Mouse (Mus musculus): ENCODE measurements around the gene Copz1.

DNA sequence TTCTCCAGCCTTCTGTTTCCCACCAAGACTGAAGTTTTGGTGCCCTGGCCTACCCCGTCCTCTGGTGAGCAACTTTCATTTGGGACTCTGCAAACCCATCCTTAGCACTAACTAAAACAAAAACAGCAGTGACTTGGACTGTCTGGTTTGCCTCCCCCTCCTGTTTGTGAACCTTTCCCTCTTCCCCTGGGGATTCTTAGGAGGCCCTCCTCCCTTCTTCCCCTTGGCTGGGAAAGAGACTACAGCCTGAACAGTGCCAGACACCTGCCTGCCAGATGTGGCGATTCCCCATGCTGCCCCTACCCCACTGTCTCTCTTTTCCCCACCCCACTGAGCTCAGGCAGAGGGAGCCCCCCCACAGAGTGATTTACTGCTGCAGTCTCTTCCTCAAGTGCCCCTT, 28.5 kb downstream of the Copz1 start:
- TF ChIP-seq CTCF (conservative IDR thresholded peaks at IDR 0.05 in 1 of 2, IDR thresholded peaks at IDR 0.05 in 1 of 2; ENCODE audit: low read depth in 2 of 2, low read length in 2 of 2) (no peak), POLR2A (IDR thresholded peaks at IDR 0.05; ENCODE audit: low read depth, low read length) (no peak), USF1 (IDR thresholded peaks at IDR 0.05; ENCODE audit: low read depth, low read length) (no peak), ZC3H11A (IDR thresholded peaks at IDR 0.05; ENCODE audit: low read depth, low read length) (no peak), EP300 (IDR thresholded peaks at IDR 0.05; ENCODE audit: low read length) (no peak), SIN3A (IDR thresholded peaks at IDR 0.05; ENCODE audit: low read length) (no peak), MAZ (IDR thresholded peaks at IDR 0.05; ENCODE audit: low read depth, low read length) (no peak), ZKSCAN1 (IDR thresholded peaks at IDR 0.05; ENCODE audit: borderline replicate concordance, low read depth, low read length) (no peak), E2F4 (IDR thresholded peaks at IDR 0.05; ENCODE audit: insufficient replicate concordance, low read depth, low read length) (no peak), CHD2 (IDR thresholded peaks at IDR 0.05; ENCODE audit: low read length) (no peak), NELFE (IDR thresholded peaks at IDR 0.05; ENCODE audit: low read depth, low read length) (no peak)
